Mouse (Mus musculus) E14TG2a.4 (cell line): ENCODE measurements at regions not wholly inside any gene's neighbourhood (a gene's known extent, or its start where the extent isn't known, plus 50 kb on each side); places are given as distances from the start of the nearest gene placed in this dataset.

Experiments used
- H3K27me3 ChIP-seq: 2 replicates; pipeline ENCODE4 v1.6.1; 2014; ENCODE audit warnings: low read length, control low read depth; ENCODE audit not compliant: insufficient read depth
- H3K36me3 ChIP-seq: 2 replicates; pipeline ENCODE4 v1.6.1; 2014; ENCODE audit warnings: low read length, control low read depth; ENCODE audit not compliant: insufficient read depth
- H3K4me1 ChIP-seq: replicated peaks from 2 replicates; pipeline ENCODE4 v1.6.1; 2014; ENCODE audit warnings: low read depth, low read length, control low read depth
- H3K4me3 ChIP-seq: replicated peaks from 2 replicates; pipeline ENCODE4 v1.5.1; 2014; ENCODE audit warnings: mild to moderate bottlenecking, low read length
- H3K9me3 ChIP-seq: 2 replicates; pipeline ENCODE4 v1.6.1; 2014; ENCODE audit warnings: low read length, control low read depth
- CTCF ChIP-seq: conservative IDR thresholded peaks from 2 replicates; pipeline ENCODE4 v1.5.1; 2014; ENCODE audit warnings: low read length
- NANOG ChIP-seq: IDR thresholded peaks from 2 replicates; pipeline ENCODE4 v1.6.1; 2014; ENCODE audit warnings: borderline replicate concordance, low read length, mixed read lengths
- POU5F1 ChIP-seq: IDR thresholded peaks from 2 replicates; pipeline ENCODE4 v1.6.1; 2014; ENCODE audit warnings: low read length, borderline replicate concordance

GRCm38 (mm10) chr2:51566554-51567246, 60.6 kb upstream of the Tas2r134 start:
- Histone ChIP-seq H3K4me1 (no peaks in the 10 kb centered on the region), H3K4me3 (no peak overlapping the region), H3K9me3 (peaks cover 13% of the 10 kb centered on the region; the same call in 1 of the 2 replicates), H3K27me3 (no peaks in the 10 kb centered on the region), H3K36me3 (no peaks in the 10 kb centered on the region)
- TF ChIP-seq CTCF: no peak

DNA sequence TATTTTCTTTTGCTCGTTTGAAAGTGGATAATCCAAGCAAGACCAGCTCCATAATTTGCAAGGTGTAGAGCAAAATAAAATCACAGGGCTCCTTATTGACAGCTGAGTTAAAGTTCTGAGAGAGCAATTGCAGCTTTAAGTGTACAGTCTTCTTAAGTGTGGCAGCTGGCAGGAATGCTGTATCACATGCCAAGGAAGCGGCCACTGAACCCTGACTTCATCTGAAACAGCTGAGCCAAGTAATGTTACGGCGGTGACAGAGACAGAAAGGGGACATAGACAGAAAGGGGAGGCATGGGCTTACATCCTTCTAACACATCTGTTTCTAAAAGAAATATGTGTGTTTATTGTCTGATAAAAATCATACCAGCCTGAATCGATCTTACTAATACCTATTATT, 63.4 kb upstream of the Tas2r134 start:
- H3K4me1 ChIP-seq: no peaks in the 10 kb centered on the region
- TF ChIP-seq POU5F1 (no peak), CTCF (no peak)
- H3K4me3 ChIP-seq: no peak overlapping the region
- H3K27me3 ChIP-seq: no peaks in the 10 kb centered on the region
- peaks cover 13% of the 10 kb centered on the region; the same call in 1 of the 2 replicates for H3K9me3 ChIP-seq
- no peaks in the 10 kb centered on the region for H3K36me3 ChIP-seq

- Histone ChIP-seq H3K27me3 (no peaks in the 10 kb centered on the region), H3K4me3 (no peak overlapping the region), H3K9me3 (peaks cover 13% of the 10 kb centered on the region; the same call in 1 of the 2 replicates), H3K36me3 (no peaks in the 10 kb centered on the region), H3K4me1 (no peaks in the 10 kb centered on the region)
- TF ChIP-seq CTCF (no peak), NANOG (no peak), POU5F1 (no peak)
Observed at GRCm38 (mm10) chr2:51563240-51563639, 64.1 kb upstream of the Tas2r134 start.

DNA sequence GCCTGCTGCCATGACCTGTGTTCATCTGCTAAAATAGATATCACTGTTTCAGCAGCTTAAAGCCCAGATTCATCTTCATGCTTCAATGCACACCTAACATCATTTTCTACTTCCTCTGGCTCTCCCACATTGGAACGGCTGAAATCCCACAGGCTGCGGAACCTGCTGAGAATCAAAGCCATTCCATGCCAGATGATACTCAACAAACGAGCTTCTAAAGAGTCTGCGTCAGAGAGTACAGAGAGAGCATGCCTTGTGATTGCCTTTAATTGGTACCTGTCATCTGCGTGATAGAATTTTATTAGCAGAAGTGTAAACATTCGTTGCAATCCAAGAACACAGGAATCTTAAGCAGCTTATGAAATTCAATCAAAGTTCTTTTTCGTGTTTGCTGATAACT, 76.4 kb upstream of the Tas2r134 start:
- H3K4me1 ChIP-seq: no peaks in the 10 kb centered on the region
- no peaks in the 10 kb centered on the region for H3K27me3 ChIP-seq
- H3K9me3 ChIP-seq: peaks cover 5% of the 10 kb centered on the region
- no peaks in the 10 kb centered on the region for H3K36me3 ChIP-seq
- H3K4me3 ChIP-seq: no peak overlapping the region
- TF ChIP-seq NANOG (no peak), CTCF (no peak), POU5F1 (no peak)

DNA sequence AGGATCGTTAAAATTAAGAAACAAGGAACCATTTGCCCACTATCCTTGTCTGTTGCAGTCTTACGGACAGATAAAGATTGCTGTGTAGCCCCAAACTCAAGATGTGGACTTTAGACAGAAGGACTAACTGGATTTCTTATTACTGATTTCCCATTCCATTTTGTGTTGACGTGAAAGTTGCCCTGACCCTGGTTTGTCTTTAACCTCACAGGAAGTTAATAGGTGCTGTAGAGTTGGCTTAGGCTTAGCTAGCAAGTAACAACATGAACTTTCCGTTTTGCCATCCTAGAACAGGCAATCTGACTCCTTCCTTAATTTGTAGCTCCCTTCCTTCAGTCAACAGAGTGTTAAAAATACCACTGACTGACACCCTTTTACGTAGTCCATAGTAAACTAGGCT, 78.2 kb upstream of the Tas2r134 start:
- no peak overlapping the region for H3K4me3 ChIP-seq
- H3K9me3 ChIP-seq: peaks cover 10% of the 10 kb centered on the region
- H3K4me1 ChIP-seq: no peaks in the 10 kb centered on the region
- TF ChIP-seq CTCF: no peak
- TF ChIP-seq NANOG: no peak
- no peak for TF ChIP-seq POU5F1
- no peaks in the 10 kb centered on the region for H3K27me3 ChIP-seq
- H3K36me3 ChIP-seq: no peaks in the 10 kb centered on the region

GRCm38 (mm10) chr2:51546181-51546580, 81.1 kb upstream of the Tas2r134 start:
- Histone ChIP-seq H3K4me1 (no peaks in the 10 kb centered on the region), H3K36me3 (no peaks in the 10 kb centered on the region), H3K27me3 (no peaks in the 10 kb centered on the region), H3K9me3 (peaks cover 10% of the 10 kb centered on the region), H3K4me3 (no peak overlapping the region)
- TF ChIP-seq NANOG (peak; percentile 29; the same call in 1 of the 2 replicates), CTCF (no peak)

- Histone ChIP-seq H3K36me3 (no peaks in the 10 kb centered on the region), H3K27me3 (no peaks in the 10 kb centered on the region), H3K4me1 (no peaks in the 10 kb centered on the region), H3K4me3 (no peak overlapping the region), H3K9me3 (peaks cover 10% of the 10 kb centered on the region)
- TF ChIP-seq NANOG (no peak), POU5F1 (no peak), CTCF (no peak)
Observed at GRCm38 (mm10) chr2:51543949-51544348, 83.4 kb upstream of the Tas2r134 start.

- Histone ChIP-seq H3K9me3 (peaks cover 5% of the 10 kb centered on the region; the same call in 1 of the 2 replicates), H3K27me3 (no peaks in the 10 kb centered on the region), H3K36me3 (no peaks in the 10 kb centered on the region), H3K4me1 (no peaks in the 10 kb centered on the region), H3K4me3 (no peak overlapping the region)
- TF ChIP-seq CTCF (peak; percentile 33), POU5F1 (no peak), NANOG (no peak)
Observed at GRCm38 (mm10) chr2:51542272-51542671, 85.0 kb upstream of the Tas2r134 start.

DNA sequence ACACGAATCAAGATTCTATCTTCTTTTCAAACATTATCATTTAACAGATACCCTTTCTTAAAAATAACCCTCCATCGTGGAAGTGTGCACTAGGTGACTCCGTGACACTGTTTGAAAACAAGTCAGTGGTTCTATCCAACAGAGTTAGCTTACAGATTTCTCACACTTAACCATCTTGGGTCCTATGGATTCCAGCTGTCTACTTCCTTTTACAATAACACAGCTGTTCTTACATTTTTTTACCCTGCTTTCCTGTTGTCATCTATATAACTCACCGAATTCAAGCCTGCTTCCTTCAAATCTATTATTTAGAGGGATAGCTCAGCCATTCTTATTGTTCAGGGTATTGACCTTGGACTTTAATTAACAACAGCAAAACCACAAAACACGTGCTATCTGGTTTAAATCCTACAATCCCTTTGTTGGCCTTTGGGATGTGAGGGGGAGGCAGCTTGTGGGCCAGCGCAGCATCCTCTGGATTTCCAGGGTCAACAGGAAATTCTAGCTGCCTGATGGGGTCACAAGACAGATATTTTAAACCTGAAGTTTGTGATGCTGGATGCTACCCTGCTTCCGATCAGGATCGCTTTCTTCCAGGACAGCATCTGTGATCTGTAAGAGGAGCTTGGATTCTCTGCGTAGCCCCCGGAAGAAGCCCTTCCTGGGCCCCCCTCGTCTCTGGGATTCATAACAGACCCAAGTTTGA, 94.4 kb upstream of the Tas2r134 start:
- Histone ChIP-seq H3K9me3 (no peaks in the 10 kb centered on the region), H3K27me3 (no peaks in the 10 kb centered on the region), H3K4me3 (no peak overlapping the region), H3K36me3 (no peaks in the 10 kb centered on the region), H3K4me1 (no peaks in the 10 kb centered on the region)
- TF ChIP-seq POU5F1: no peak
- no peak for TF ChIP-seq NANOG
- TF ChIP-seq CTCF: no peak
